Mouse (Mus musculus) neural tube, embryonic 14.5 days (tissue): ENCODE results near the gene Selplg. TPM values are rescaled to one million over a fixed set of nuclear protein-coding genes. Genes with fewer than 3 reads are reported as not detected.
A peak's percentile ranks its signal among the peaks of the same experiment; 100 is the strongest.

ENCODE experiments used
- ATAC-seq: fragments of 200-750 bp; cut with Nextera tagmentation; 2 replicates; pipeline ENCODE4 v1.8.0; 2017; ENCODE audit warnings: low read depth, mild to moderate bottlenecking, moderate TSS enrichment, moderate library complexity
- H3K27ac ChIP-seq: fragments of 300-500 bp; sonication (generic); 2 replicates; pipeline ENCODE4 v1.5.1; 2014; ENCODE audit warnings: low read depth, mild to moderate bottlenecking, control low read depth, low read length, moderate library complexity, mixed read lengths
- H3K27me3 ChIP-seq: fragments of 300-500 bp; sonication (generic); 2 replicates; pipeline ENCODE4 v1.6.1; 2014; ENCODE audit warnings: low read length; ENCODE audit not compliant: control insufficient read depth, insufficient read depth
- H3K36me3 ChIP-seq: fragments of 300-500 bp; sonication (generic); 2 replicates; pipeline ENCODE4 v1.6.1; 2014; ENCODE audit warnings: low read length, mixed read lengths; ENCODE audit not compliant: control insufficient read depth, insufficient read depth
- H3K4me1 ChIP-seq: fragments of 300-500 bp; sonication (generic); 2 replicates; pipeline ENCODE4 v1.6.1; 2014; ENCODE audit warnings: low read length; ENCODE audit not compliant: control insufficient read depth, insufficient read depth
- H3K4me2 ChIP-seq: fragments of 300-500 bp; sonication (generic); 2 replicates; pipeline ENCODE4 v1.6.1; 2014; ENCODE audit warnings: mild to moderate bottlenecking, low read depth, low read length, control low read depth
- H3K4me3 ChIP-seq: fragments of 300-500 bp; sonication (generic); 2 replicates; pipeline ENCODE4 v1.5.1; 2014; ENCODE audit warnings: low read depth, low read length, control low read depth, mixed read lengths
- H3K9ac ChIP-seq: fragments of 300-500 bp; sonication (generic); replicated peaks from 2 replicates; pipeline ENCODE4 v1.6.1; 2014; ENCODE audit warnings: low read depth, mild to moderate bottlenecking, control low read depth, low read length, mixed read lengths
- H3K9me3 ChIP-seq: fragments of 300-500 bp; sonication (generic); 2 replicates; pipeline ENCODE4 v1.6.1; 2016; ENCODE audit warnings: low read length; ENCODE audit not compliant: control insufficient read depth
- WGBS: fragments of 180-500 bp; shearing (Covaris S2); extraction: QIAGEN DNeasy Blood & Tissue Kit; methylation state at CpG from one replicate; pipeline ENCODE4 v1.1.7; 2014; 5-methylcytosine and 5-hydroxymethylcytosine counted together
- polyA plus RNA-seq: library from polyadenylated mRNA; unstranded; fragments of >200 nt; fragmentation: Nextera tagmentation; extraction: Ambion mirVana; gene quantifications from 2 replicates; pipeline ENCODE4 v1.2.1, GENCODE M21; 2014

The Selplg gene
- polyA plus RNA-seq, 1 experiment from 2014 or later = 1.8 TPM

GRCm38 (mm10) chr5:113808177-113808576, 24.3 kb downstream of the Selplg start:
- H3K9me3 ChIP-seq = no peaks in the 10 kb centered on the region
- ATAC-seq = no peak
- no peak overlapping the region for H3K9ac ChIP-seq

GRCm38 (mm10) chr5:113807712-113808111, 24.7 kb downstream of the Selplg start:
- ATAC-seq = no peak
- H3K27me3 ChIP-seq = no peaks in the 10 kb centered on the region
- no peaks in the 10 kb centered on the region for H3K9me3 ChIP-seq
- H3K27ac ChIP-seq = no peak overlapping the region
- WGBS = 75% methylated on average over 9 of the region's 9 CpGs
- no peak overlapping the region for H3K9ac ChIP-seq
- H3K36me3 ChIP-seq = no peaks in the 10 kb centered on the region
- no peak overlapping the region for H3K4me3 ChIP-seq
- H3K4me2 ChIP-seq = no peak overlapping the region
- no peaks in the 10 kb centered on the region for H3K4me1 ChIP-seq

More at GRCm38 (mm10) chr5:113808177-113808576, 24.3 kb downstream of the Selplg start:
- 76% methylated on average over 2 of the region's 2 CpGs for WGBS
- Histone ChIP-seq H3K4me1 (no peaks in the 10 kb centered on the region), H3K27me3 (no peaks in the 10 kb centered on the region), H3K27ac (no peak overlapping the region), H3K4me2 (no peak overlapping the region), H3K36me3 (no peaks in the 10 kb centered on the region), H3K4me3 (no peak overlapping the region)

GRCm38 (mm10) chr5:113806414-113806813, 26.0 kb downstream of the Selplg start:
- Histone ChIP-seq H3K9ac (no peak overlapping the region), H3K27ac (no peak overlapping the region), H3K36me3 (no peaks in the 10 kb centered on the region), H3K4me2 (no peak overlapping the region), H3K27me3 (no peaks in the 10 kb centered on the region), H3K4me1 (no peaks in the 10 kb centered on the region), H3K4me3 (no peak overlapping the region), H3K9me3 (no peaks in the 10 kb centered on the region)
- 30% methylated on average over 10 of the region's 10 CpGs for WGBS
- ATAC-seq = no peak

- H3K4me2 ChIP-seq = no peak overlapping the region
- H3K9ac ChIP-seq = no peak overlapping the region
- WGBS = 89% methylated on average over 9 of the region's 9 CpGs
- H3K27ac ChIP-seq = no peak overlapping the region
- H3K4me1 ChIP-seq = no peaks in the 10 kb centered on the region
- no peaks in the 10 kb centered on the region for H3K27me3 ChIP-seq
- ATAC-seq = no peak
- H3K9me3 ChIP-seq = no peaks in the 10 kb centered on the region
- no peak overlapping the region for H3K4me3 ChIP-seq
- H3K36me3 ChIP-seq = no peaks in the 10 kb centered on the region
These were observed 27.1 kb downstream of the Selplg start for GRCm38 (mm10) chr5:113805301-113805700.

GRCm38 (mm10) chr5:113804395-113804966, 28.0 kb downstream of the Selplg start:
- Histone ChIP-seq H3K4me2 (no peak overlapping the region), H3K4me3 (no peak overlapping the region), H3K9ac (no peak overlapping the region), H3K27me3 (no peaks in the 10 kb centered on the region), H3K4me1 (no peaks in the 10 kb centered on the region), H3K9me3 (no peaks in the 10 kb centered on the region), H3K36me3 (no peaks in the 10 kb centered on the region), H3K27ac (no peak overlapping the region)
- 69% methylated on average over 7 of the region's 7 CpGs for WGBS
- ATAC-seq = no peak

GRCm38 (mm10) chr5:113800280-113800679, 32.2 kb downstream of the Selplg start, which contains the start of gene Tmem119:
Gene Tmem119, minus strand, starts transcription at chr5:113800516.
- 0 out of 2 replicates have a peak within 1 kb of the TSS, but pooled peaks have one; percentile 25 for H3K9ac ChIP-seq
- H3K4me2 ChIP-seq = 0 out of 2 replicates have a peak within 1 kb of the TSS, but pooled peaks have one; percentile 6
- peak within 1 kb of the TSS; percentile 57 for H3K27ac ChIP-seq
- no peak within 1 kb of the TSS for H3K4me3 ChIP-seq
- no peaks in the 10 kb centered on the region for H3K9me3 ChIP-seq
- peak; percentile 46; the same call in 1 of the 2 replicates for ATAC-seq
- peaks cover 5% of the 10 kb centered on the region for H3K4me1 ChIP-seq
- no peaks in the 10 kb centered on the region for H3K27me3 ChIP-seq
- H3K36me3 ChIP-seq = no peaks in the 10 kb centered on the region
- WGBS = 2% methylated on average over 11 of the region's 11 CpGs

GRCm38 (mm10) chr5:113799691-113800090, 32.8 kb downstream of the Selplg start:
- Histone ChIP-seq H3K9ac (no peak overlapping the region), H3K4me2 (0 out of 2 replicates have a peak overlapping the region, but pooled peaks have one; percentile 6), H3K4me3 (no peak overlapping the region), H3K4me1 (peaks cover 5% of the 10 kb centered on the region), H3K27me3 (no peaks in the 10 kb centered on the region), H3K27ac (peak overlapping the region; percentile 57; the same call in 1 of the 2 replicates), H3K9me3 (no peaks in the 10 kb centered on the region), H3K36me3 (no peaks in the 10 kb centered on the region)
- 47% methylated on average over 5 of the region's 5 CpGs for WGBS
- ATAC-seq = no peak

- no peaks in the 10 kb centered on the region for H3K9me3 ChIP-seq
- no peak overlapping the region for H3K4me3 ChIP-seq
- peaks cover 5% of the 10 kb centered on the region for H3K4me1 ChIP-seq
- H3K36me3 ChIP-seq = no peaks in the 10 kb centered on the region
- H3K27me3 ChIP-seq = no peaks in the 10 kb centered on the region
- H3K4me2 ChIP-seq = no peak overlapping the region
- H3K27ac ChIP-seq = no peak overlapping the region
- WGBS = 83% methylated on average over 9 of the region's 9 CpGs
- ATAC-seq = no peak
- no peak overlapping the region for H3K9ac ChIP-seq
These were observed 33.9 kb downstream of the Selplg start for GRCm38 (mm10) chr5:113798525-113798924.

- peaks cover 5% of the 10 kb centered on the region for H3K4me1 ChIP-seq
- H3K36me3 ChIP-seq = no peaks in the 10 kb centered on the region
- no peak overlapping the region for H3K4me3 ChIP-seq
- no peak overlapping the region; the same call in 1 of the 2 replicates for H3K4me2 ChIP-seq
- no peaks in the 10 kb centered on the region for H3K9me3 ChIP-seq
- H3K27me3 ChIP-seq = no peaks in the 10 kb centered on the region
- ATAC-seq = no peak
- H3K9ac ChIP-seq = no peak overlapping the region
- H3K27ac ChIP-seq = no peak overlapping the region
- 10% methylated on average over 19 of the region's 19 CpGs for WGBS
These were observed 35.1 kb downstream of the Selplg start for GRCm38 (mm10) chr5:113797149-113797882.
